Mouse (Mus musculus) small intestine, adult 2 months (tissue): Measurements from ENCODE around the gene Ehd1. TPM values are rescaled to one million over a fixed set of nuclear protein-coding genes. Genes with fewer than 3 reads are reported as not detected.

Experiments
- H3K27ac ChIP-seq: fragments of 200-500 bp; 2 replicates; pipeline ENCODE4 v1.5.1; 2012; ENCODE audit warnings: low read depth, low read length, control low read depth, inconsistent platforms; ENCODE audit not compliant: insufficient read depth
- H3K27me3 ChIP-seq: fragments of 200-500 bp; 2 replicates; pipeline ENCODE4 v1.6.1; 2012; ENCODE audit warnings: mild to moderate bottlenecking, moderate library complexity, low read length, inconsistent platforms; ENCODE audit not compliant: control insufficient read depth, insufficient read depth
- H3K36me3 ChIP-seq: fragments of 200-500 bp; 2 replicates; pipeline ENCODE4 v1.6.1; 2012; ENCODE audit warnings: mild to moderate bottlenecking, low read length, control low read depth, inconsistent platforms; ENCODE audit not compliant: control insufficient read depth, insufficient read depth
- H3K4me1 ChIP-seq: fragments of 200-500 bp; 2 replicates; pipeline ENCODE4 v1.6.1; 2012; ENCODE audit warnings: low read length, inconsistent platforms, mixed read lengths; ENCODE audit not compliant: control insufficient read depth, insufficient read depth, insufficient read length
- H3K4me3 ChIP-seq: fragments of 200-500 bp; 2 replicates; pipeline ENCODE4 v1.5.1; 2012; ENCODE audit warnings: low read depth, mild to moderate bottlenecking, control low read depth, inconsistent platforms, low read length, moderate library complexity
- CTCF ChIP-seq: fragments of 200-500 bp; IDR thresholded peaks from 2 replicates; pipeline ENCODE4 v1.5.1; 2012; ENCODE audit warnings: low read depth, mild to moderate bottlenecking, control low read depth, inconsistent platforms, low read length, moderate library complexity, mixed read lengths; ENCODE audit not compliant: insufficient replicate concordance, insufficient read length; ENCODE audit errors: extremely low read depth
- POLR2A ChIP-seq: fragments of 200-500 bp; IDR thresholded peaks from 2 replicates; pipeline ENCODE4 v1.6.1; 2012; ENCODE audit warnings: low read depth, mild to moderate bottlenecking, control low read depth, inconsistent platforms, low read length, moderate library complexity
- WGBS: fragments of 180-500 bp; shearing (Covaris S2); methylation state at CpG from one replicate; pipeline ENCODE4 v1.1.7; 2018; 5-methylcytosine and 5-hydroxymethylcytosine counted together
- polyA plus RNA-seq: library from polyadenylated mRNA; depleted of rRNA; stranded (reverse); fragments of >200 nt; gene quantifications from 2 replicates; pipeline ENCODE4 v1.2.3, GENCODE M21; 2012; rRNA removed

The Ehd1 gene
- polyA plus RNA-seq, 1 experiment: 714 TPM

- H3K27me3 ChIP-seq: no peaks in the 10 kb centered on the region
- H3K4me3 ChIP-seq: no peak overlapping the region
- TF ChIP-seq CTCF (no peak), POLR2A (no peak)
- H3K4me1 ChIP-seq: peaks cover 8% of the 10 kb centered on the region
- H3K27ac ChIP-seq: no peak overlapping the region
- peaks cover 10% of the 10 kb centered on the region; the same call in 1 of the 2 replicates for H3K36me3 ChIP-seq
- WGBS: 87% methylated on average over 10 of the region's 10 CpGs
Observed at GRCm38 (mm10) chr19:6346661-6347060, 70.1 kb downstream of the Ehd1 start.

- H3K27me3 ChIP-seq: no peaks in the 10 kb centered on the region
- TF ChIP-seq POLR2A (no peak), CTCF (no peak)
- H3K36me3 ChIP-seq: peaks cover 10% of the 10 kb centered on the region; the same call in 1 of the 2 replicates
- WGBS: 98% methylated on average over 4 of the region's 4 CpGs
- peaks cover 8% of the 10 kb centered on the region for H3K4me1 ChIP-seq
- H3K4me3 ChIP-seq: no peak overlapping the region
- no peak overlapping the region for H3K27ac ChIP-seq
Observed at GRCm38 (mm10) chr19:6347615-6348014, 71.1 kb downstream of the Ehd1 start.

GRCm38 (mm10) chr19:6348717-6349116, 72.2 kb downstream of the Ehd1 start:
- Histone ChIP-seq H3K27me3 (no peaks in the 10 kb centered on the region), H3K4me1 (no peaks in the 10 kb centered on the region; the same call in 1 of the 2 replicates), H3K36me3 (peaks cover 10% of the 10 kb centered on the region; the same call in 1 of the 2 replicates), H3K27ac (no peak overlapping the region), H3K4me3 (no peak overlapping the region)
- TF ChIP-seq POLR2A (no peak), CTCF (no peak)
- 89% methylated on average over 9 of the region's 9 CpGs for whole genome bisulfite sequencing

- TF ChIP-seq CTCF (no peak), POLR2A (no peak)
- WGBS: 59% methylated on average over 14 of the region's 14 CpGs
- Histone ChIP-seq H3K4me3 (no peak overlapping the region), H3K4me1 (no peaks in the 10 kb centered on the region; the same call in 1 of the 2 replicates), H3K27me3 (no peaks in the 10 kb centered on the region), H3K36me3 (peaks cover 12% of the 10 kb centered on the region; the same call in 1 of the 2 replicates), H3K27ac (no peak overlapping the region)
Observed at GRCm38 (mm10) chr19:6349215-6349983, 72.9 kb downstream of the Ehd1 start.

Other genes starting within 250 kb of the Ehd1 start
- gene Syvn1, start 230.1 kb upstream of the Ehd1 start, polyA plus RNA-seq: 70.9 and 103 TPM in 2 replicates
- gene Mrpl49, start 218.9 kb upstream of the Ehd1 start, polyA plus RNA-seq: 7.6 and 14.8 TPM in 2 replicates
- 1,660 and 2,469 TPM in 2 replicates for gene Fau, start 218.9 kb upstream of the Ehd1 start, polyA plus RNA-seq
- gene Znhit2, start 215.5 kb upstream of the Ehd1 start, polyA plus RNA-seq: 56.8 and 78.1 TPM in 2 replicates
- gene Tm7sf2, start 208.4 kb upstream of the Ehd1 start, polyA plus RNA-seq: 30.6 and 49.4 TPM in 2 replicates
- gene Vps51, start 199.5 kb upstream of the Ehd1 start, polyA plus RNA-seq: 46.5 and 84.2 TPM in 2 replicates
- not detected in 2 replicates for gene Tmem262, start 196.7 kb upstream of the Ehd1 start, polyA plus RNA-seq
- gene Gm28374, start 194.5 kb upstream of the Ehd1 start, polyA plus RNA-seq: not detected in 2 replicates
- gene Zfpl1, start 191.8 kb upstream of the Ehd1 start, polyA plus RNA-seq: 62.1 and 119 TPM in 2 replicates
- 1.6 and 2.6 TPM in 2 replicates for gene Cdca5, start 191.7 kb upstream of the Ehd1 start, polyA plus RNA-seq
- not detected in 2 replicates for gene AC131692.1, start 182.3 kb upstream of the Ehd1 start, polyA plus RNA-seq
- 46.7 and 1,874 TPM in 2 replicates for gene Naaladl1, start 170.9 kb upstream of the Ehd1 start, polyA plus RNA-seq
- gene Sac3d1, start 158.1 kb upstream of the Ehd1 start, polyA plus RNA-seq: 35.7 and 46.4 TPM in 2 replicates
- gene Snx15, start 148.4 kb upstream of the Ehd1 start, polyA plus RNA-seq: 19.8 and 41.8 TPM in 2 replicates
- 67.6 and 146 TPM in 2 replicates for gene Batf2, start 135.7 kb upstream of the Ehd1 start, polyA plus RNA-seq
- 62.7 and 98.9 TPM in 2 replicates for gene Arl2, start 135.2 kb upstream of the Ehd1 start, polyA plus RNA-seq
- gene Majin, start 92.3 kb upstream of the Ehd1 start, polyA plus RNA-seq: 0.17 and 1.7 TPM in 2 replicates
- gene Gpha2, start 50.3 kb upstream of the Ehd1 start, polyA plus RNA-seq: 0.74 TPM in 1 of 2 replicates, not detected in the other
- 64.2 and 112 TPM in 2 replicates for gene Ppp2r5b, start 40.9 kb upstream of the Ehd1 start, polyA plus RNA-seq
- gene Atg2a, start 35.1 kb upstream of the Ehd1 start, polyA plus RNA-seq: 37.0 and 68.8 TPM in 2 replicates
- gene Cdc42bpg, start 29.7 kb downstream of the Ehd1 start, polyA plus RNA-seq: 26.0 and 53.2 TPM in 2 replicates
- 23.6 and 38.5 TPM in 2 replicates for gene Men1, start 58.3 kb downstream of the Ehd1 start, polyA plus RNA-seq
- 41.0 and 77.3 TPM in 2 replicates for gene Map4k2, start 64.4 kb downstream of the Ehd1 start, polyA plus RNA-seq
- gene Sf1, start 87.0 kb downstream of the Ehd1 start, polyA plus RNA-seq: 99.0 and 171 TPM in 2 replicates
- gene Pygm, start 107.7 kb downstream of the Ehd1 start, polyA plus RNA-seq: 3.2 and 5.0 TPM in 2 replicates
- gene Rasgrp2, start 122.6 kb downstream of the Ehd1 start, polyA plus RNA-seq: 38.3 and 40.9 TPM in 2 replicates
- 2.0 and 2.9 TPM in 2 replicates for gene Nrxn2, start 142.0 kb downstream of the Ehd1 start, polyA plus RNA-seq